Comparison of ENCODE assay signal across 3 mouse cellular contexts in the genomic region with DNA sequence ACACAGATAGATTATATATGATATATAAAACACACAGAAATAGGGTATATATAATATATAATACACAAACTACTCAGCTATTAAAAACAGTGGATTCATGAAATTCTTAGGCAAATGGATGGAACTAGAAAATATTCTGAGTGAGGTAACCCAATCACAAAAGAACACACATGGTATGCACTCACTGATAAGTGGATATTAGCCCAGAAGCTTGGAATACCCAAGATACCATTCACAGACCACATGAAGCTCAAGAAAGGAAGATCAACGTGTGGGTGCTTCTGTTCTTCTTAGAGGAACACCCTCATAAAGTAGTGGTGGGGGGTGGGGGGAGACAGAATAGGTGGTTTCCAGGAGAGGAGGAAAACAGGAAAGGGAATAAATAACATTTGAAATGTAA. TPM values are rescaled to one million over a fixed set of nuclear protein-coding genes. Genes with fewer than 3 reads are reported as not detected.
"Had no signal": no experiment of that assay in that cellular context is flagged by ENCODE, and none has a peak within 500 bp of the region (broad histone marks: within the 10 kb centered on the region; RNA-seq: fewer than 3 reads in every experiment).

No protein-coding gene starts in this region.

RNA-seq across cellular contexts. Expression of gene Gfra4, which starts 11.5 kb away (rescaled TPM):
- total RNA-seq: common myeloid progenitor, adult 5-6 weeks; granulocyte monocyte progenitor cell, adult 5-6 weeks had no signal
- polyA plus RNA-seq: erythroblast, embryonic 14.5 days had no signal

RNA-seq across cellular contexts. Expression of gene Adam33, which starts 32.2 kb away (rescaled TPM):
- total RNA-seq: common myeloid progenitor, adult 5-6 weeks had no signal

RNA-seq across cellular contexts. Expression of gene Siglec1, which starts 55.2 kb away (rescaled TPM):
- total RNA-seq: granulocyte monocyte progenitor cell, adult 5-6 weeks had no signal
